Mouse (Mus musculus): ENCODE measurements around the gene Sez6. TPM values are rescaled to one million over a fixed set of nuclear protein-coding genes. Genes with fewer than 3 reads are reported as not detected.
A peak's percentile ranks its signal among the peaks of the same experiment; 100 is the strongest.

Sez6 gene
- polyA plus RNA-seq, 3 experiments from 2014 or later, result 0.24 TPM; not detected in 2

DNA sequence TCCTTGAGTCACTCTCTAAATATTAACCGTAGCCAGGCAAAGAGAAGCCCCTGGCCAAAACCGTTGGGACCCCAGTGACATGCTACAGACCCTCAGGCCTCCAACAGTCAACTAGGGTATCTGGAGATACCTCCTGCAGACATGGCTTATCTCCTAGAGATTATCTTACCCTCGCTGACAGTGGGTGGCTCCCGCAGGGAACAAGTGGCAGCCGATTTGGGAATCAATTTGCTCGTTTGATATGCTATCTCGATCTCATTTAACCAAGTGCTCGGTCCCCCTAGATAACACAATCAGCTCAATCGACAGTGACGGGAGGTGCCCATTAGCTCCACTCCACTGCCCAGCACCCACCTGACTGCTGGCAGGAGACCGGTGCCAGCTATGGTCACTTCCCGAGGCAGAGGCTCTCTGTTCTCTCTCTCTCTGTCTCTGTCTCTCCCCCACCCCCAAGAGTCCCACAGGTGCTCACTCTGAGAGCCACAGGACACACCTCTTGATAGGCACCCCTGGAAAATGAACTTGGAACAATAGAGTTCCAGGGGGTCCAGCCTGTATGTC is 19.6 kb downstream of the Sez6 start:
- ATAC-seq, result no peak

- ATAC-seq, result no peak
These were observed 20.2 kb downstream of the Sez6 start for GRCm38 (mm10) chr11:77950797-77951228.

GRCm38 (mm10) chr11:77953671-77954070 is 23.1 kb downstream of the Sez6 start:
- ATAC-seq, result no peak

GRCm38 (mm10) chr11:77956428-77956827 is 25.8 kb downstream of the Sez6 start:
- ATAC-seq, result no peak

DNA sequence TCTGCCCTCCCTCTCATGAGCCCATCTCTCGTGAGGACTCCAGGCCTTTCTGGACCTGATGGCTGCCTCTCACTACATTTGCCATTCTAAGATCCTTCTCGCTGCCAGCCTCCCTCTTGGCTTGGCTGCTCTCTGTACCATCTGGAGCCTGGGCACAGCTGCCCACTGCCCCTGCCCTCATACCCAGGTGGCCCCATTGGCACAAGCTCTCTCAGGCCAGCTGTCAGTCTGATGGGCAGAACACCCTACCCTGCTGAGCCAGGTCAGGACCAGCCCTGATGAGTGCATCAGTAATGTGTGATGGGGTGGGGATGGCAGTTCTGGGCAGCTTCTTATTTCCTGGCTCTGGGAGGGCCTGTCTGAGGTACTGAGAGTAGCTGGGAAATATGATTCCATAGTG is 27.7 kb downstream of the Sez6 start:
- ATAC-seq, result no peak

- ATAC-seq, result no peak
These were observed 28.3 kb downstream of the Sez6 start for GRCm38 (mm10) chr11:77958932-77959331.

GRCm38 (mm10) chr11:77960199-77960598 is 29.6 kb downstream of the Sez6 start:
- no peak for ATAC-seq

DNA sequence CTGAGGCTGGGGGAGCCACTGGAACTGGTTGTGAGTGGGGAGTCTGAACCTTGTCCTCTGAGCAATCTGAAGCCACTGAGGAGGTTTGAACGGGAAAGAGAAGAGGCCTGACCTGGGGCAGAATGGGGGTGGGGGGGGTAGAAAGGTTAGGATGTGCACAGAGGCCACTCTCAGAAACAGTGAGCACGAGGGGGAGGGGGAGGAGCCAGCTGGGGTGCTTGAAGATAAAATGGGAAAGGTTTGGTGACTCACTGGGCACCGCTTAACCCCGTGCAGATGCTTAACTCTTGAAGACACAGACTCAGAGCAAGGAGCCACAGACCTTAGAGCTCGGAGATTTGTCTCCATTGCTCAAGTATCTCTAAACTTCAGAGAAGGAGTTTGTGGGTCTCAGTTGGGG is 30.3 kb downstream of the Sez6 start:
- no peak for ATAC-seq

DNA sequence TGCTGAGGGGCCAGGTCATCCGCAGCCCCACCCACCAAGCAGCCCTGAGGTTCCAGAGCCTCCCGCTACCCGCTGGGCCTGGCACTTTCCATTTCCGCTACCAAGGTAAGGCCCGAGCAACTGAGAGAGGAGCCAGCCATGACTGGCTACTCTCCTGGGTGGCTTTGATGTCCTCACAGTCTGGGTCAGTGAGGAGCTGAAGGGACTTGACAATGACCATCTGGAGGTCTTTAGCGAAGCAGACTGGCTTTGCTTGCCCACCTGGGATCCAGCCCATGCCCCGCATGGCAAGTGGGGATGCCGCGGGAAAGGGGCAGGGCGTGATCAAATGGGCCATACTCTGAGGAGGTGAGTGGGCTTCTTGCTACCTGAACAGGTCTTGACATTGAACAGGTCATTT is 32.3 kb downstream of the Sez6 start:
- no peak for ATAC-seq

GRCm38 (mm10) chr11:77964415-77965095 is 34.0 kb downstream of the Sez6 start:
- no peak for ATAC-seq

- ATAC-seq, result no peak
These were observed 34.8 kb downstream of the Sez6 start for GRCm38 (mm10) chr11:77965101-77966036.

DNA sequence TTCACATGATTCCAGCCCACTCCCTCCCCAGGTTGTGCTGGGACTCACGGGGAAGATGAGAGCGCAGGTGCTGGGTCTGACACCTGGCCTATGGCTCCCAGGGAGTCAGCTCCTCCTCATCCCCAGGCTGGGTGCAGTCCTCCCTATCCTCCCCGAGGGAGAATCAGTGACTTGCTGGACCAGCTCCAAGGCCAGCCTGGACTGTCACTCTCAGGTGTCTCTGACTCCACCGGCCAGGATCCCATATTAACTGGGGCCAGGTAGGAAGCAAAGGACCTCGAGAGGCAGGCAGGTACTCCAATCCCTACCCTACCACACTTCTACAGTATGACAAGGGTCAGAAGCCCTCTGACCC is 35.4 kb downstream of the Sez6 start:
- no peak for ATAC-seq

DNA sequence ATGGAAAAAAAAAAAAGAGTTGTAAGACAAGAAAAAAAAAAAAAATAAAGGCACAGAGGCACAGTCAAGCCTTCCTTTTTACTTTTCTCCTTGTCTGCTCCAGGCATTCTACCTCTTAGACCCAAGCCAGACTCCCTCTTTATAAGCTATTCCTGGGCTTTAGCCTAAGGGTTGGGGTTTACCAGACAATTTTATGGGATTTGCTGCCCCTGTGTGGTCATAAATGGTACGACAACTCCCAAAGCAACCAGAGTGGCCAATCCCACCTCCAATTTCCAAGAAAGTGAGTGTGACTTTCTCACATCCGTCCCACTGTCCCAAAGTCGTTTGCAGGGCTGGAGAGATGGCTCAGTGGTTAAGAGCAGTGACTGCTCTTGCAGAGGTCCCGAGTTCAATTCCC is 36.5 kb downstream of the Sez6 start:
- peak; percentile 25 for ATAC-seq

DNA sequence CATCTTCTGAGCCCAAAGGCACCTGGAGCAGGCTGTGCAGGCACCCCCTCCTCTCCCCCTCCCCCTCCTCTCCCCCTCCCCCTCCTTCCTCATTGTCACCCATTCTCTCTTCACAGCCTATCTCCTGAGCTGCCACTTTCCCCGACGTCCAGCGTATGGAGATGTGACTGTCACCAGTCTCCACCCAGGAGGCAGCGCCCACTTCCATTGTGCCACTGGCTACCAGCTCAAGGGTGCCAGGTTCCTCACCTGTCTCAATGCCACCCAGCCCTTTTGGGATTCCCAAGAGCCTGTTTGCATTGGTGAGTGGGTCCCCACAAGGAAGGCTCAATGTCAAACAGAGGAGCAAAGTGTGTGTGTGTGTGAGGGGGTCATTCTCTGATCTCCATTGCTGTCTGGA is 38.2 kb downstream of the Sez6 start:
- no peak for ATAC-seq

DNA sequence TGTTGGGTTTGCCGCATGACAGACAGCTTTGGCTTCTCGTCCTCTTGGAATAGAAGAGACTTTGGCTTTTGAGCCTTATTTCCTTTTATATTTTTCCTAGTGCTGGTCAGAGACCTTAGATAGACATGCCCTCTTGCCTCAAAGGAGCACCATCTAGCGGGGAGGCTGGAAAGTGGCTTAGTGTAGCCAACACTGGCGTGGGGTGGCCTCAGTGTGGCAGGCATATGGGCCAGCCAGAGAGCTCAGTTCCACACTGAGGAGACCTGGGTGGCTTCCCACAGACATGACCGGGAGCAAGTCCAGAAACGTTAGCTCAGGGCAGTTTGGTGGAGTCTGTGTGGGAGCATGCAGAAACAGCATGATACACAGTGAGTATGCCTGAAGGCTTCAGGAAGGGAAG is 40.1 kb downstream of the Sez6 start:
- no peak for ATAC-seq

DNA sequence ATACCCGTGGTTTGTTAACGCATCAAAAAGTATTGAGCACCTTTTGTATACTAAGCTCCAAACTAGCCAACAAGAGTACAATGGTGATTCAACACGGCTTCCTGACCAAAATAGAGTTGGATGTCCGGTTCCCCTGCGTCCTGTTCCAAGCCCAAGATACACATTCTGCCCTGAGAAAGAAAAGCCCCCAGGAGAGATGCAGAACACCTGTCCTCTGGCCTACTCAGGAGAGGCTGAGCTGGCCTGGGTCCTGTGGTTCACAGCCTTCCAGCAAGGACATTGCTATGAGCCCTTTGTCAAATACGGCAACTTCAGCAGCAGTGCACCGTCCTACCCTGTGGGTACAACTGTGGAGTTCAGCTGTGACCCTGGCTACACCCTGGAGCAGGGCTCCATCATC is 42.9 kb downstream of the Sez6 start:
- ATAC-seq, result no peak

- no peak for ATAC-seq
These were observed 43.7 kb downstream of the Sez6 start for GRCm38 (mm10) chr11:77974325-77974724.

DNA sequence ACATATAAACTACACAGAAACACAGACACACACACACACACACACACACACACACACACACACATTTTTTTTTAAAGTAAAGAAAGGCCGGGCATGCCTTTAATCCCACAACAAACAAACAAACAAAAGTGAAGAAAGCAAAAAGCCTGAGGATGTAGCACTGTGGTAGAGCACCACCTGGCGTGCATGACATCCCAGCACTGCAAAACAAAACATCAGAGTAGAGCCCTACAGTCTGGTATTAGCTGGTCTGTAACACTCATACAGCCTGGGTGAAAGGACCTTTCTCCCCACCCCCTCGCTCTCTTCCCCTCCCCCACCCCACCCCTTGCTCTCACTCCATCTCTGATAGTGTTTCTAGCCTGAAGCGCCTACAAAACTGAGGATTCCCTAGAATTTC is 45.3 kb downstream of the Sez6 start:
- no peak for ATAC-seq

- no peak for ATAC-seq
These were observed 47.6 kb downstream of the Sez6 start for GRCm38 (mm10) chr11:77978161-77978560.

- no peak for ATAC-seq
These were observed 48.7 kb downstream of the Sez6 start for GRCm38 (mm10) chr11:77979221-77979809.

GRCm38 (mm10) chr11:77980281-77981204 is 49.9 kb downstream of the Sez6 start:
- ATAC-seq, result no peak

Data from inflammation-experienced regulatory T-cells, adult 6 months (primary cell).